Mouse (Mus musculus): ENCODE results near the gene Rps19bp1. TPM values are rescaled to one million over a fixed set of nuclear protein-coding genes. Genes with fewer than 3 reads are reported as not detected.
A peak's percentile ranks its signal among the peaks of the same experiment; 100 is the strongest.

The Rps19bp1 gene
- polyA plus RNA-seq, 1 experiment, result not detected

GRCm38 (mm10) chr15:80258240-80259170 lies 5.6 kb downstream of the Rps19bp1 start:
- Histone ChIP-seq H3K27ac (ENCODE audit: insufficient read depth, low read depth, low read length) (no peak overlapping the region), H3K4me1 (ENCODE audit: control insufficient read depth, insufficient read depth, low read length) (peaks cover 13% of the 10 kb centered on the region), H3K4me3 (ENCODE audit: insufficient read depth, low read depth, low read length) (no peak overlapping the region)
- WGBS, result 49% methylated on average over 11 of the region's 11 CpGs
- TF ChIP-seq CTCF (IDR thresholded peaks at IDR 0.05; ENCODE audit: insufficient read depth, low read depth, low read length) (no peak), POLR2A (IDR thresholded peaks at IDR 0.05; ENCODE audit: insufficient read depth, low read depth, low read length) (no peak)

- Histone ChIP-seq H3K27ac (ENCODE audit: insufficient read depth, low read depth, low read length) (no peak overlapping the region), H3K4me3 (ENCODE audit: insufficient read depth, low read depth, low read length) (no peak overlapping the region), H3K4me1 (ENCODE audit: control insufficient read depth, insufficient read depth, low read length) (peaks cover 7% of the 10 kb centered on the region)
- TF ChIP-seq CTCF (IDR thresholded peaks at IDR 0.05; ENCODE audit: insufficient read depth, low read depth, low read length) (no peak), POLR2A (IDR thresholded peaks at IDR 0.05; ENCODE audit: insufficient read depth, low read depth, low read length) (no peak)
- WGBS, result 14% methylated on average over 4 of the region's 4 CpGs
Observed at GRCm38 (mm10) chr15:80257602-80258239, 6.4 kb downstream of the Rps19bp1 start.

- Histone ChIP-seq H3K27ac (ENCODE audit: insufficient read depth, low read depth, low read length) (no peak overlapping the region), H3K4me1 (ENCODE audit: control insufficient read depth, insufficient read depth, low read length) (peaks cover 7% of the 10 kb centered on the region), H3K4me3 (ENCODE audit: insufficient read depth, low read depth, low read length) (peak overlapping the region; percentile 90)
- no peak for TF ChIP-seq POLR2A (IDR thresholded peaks at IDR 0.05; ENCODE audit: insufficient read depth, low read depth, low read length)
- TF ChIP-seq CTCF (IDR thresholded peaks at IDR 0.05; ENCODE audit: insufficient read depth, low read depth, low read length), result no peak
- WGBS, result 34% methylated on average over 12 of the region's 12 CpGs
Observed at GRCm38 (mm10) chr15:80256656-80257601, 7.2 kb downstream of the Rps19bp1 start.

DNA sequence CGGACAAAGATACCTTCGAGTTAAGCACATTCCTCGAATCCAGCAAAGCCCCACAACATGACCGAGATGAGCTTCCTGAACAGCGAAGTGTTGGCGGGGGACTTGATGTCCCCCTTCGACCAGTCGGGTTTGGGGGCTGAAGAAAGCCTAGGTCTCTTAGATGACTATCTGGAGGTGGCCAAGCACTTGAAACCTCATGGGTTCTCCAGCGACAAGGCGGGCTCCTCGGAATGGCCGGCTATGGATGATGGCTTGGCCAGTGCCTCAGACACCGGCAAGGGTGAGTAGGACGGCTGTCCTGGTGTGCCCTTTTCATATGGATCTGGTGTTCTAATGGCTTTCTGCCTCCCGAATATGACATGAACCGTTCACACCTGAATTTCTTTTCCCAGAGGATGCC lies 7.9 kb downstream of the Rps19bp1 start:
- TF ChIP-seq CTCF (IDR thresholded peaks at IDR 0.05; ENCODE audit: insufficient read depth, low read depth, low read length), result no peak
- TF ChIP-seq POLR2A (IDR thresholded peaks at IDR 0.05; ENCODE audit: insufficient read depth, low read depth, low read length), result no peak
- Histone ChIP-seq H3K4me3 (ENCODE audit: insufficient read depth, low read depth, low read length) (peak overlapping the region; percentile 90), H3K4me1 (ENCODE audit: control insufficient read depth, insufficient read depth, low read length) (peaks cover 7% of the 10 kb centered on the region), H3K27ac (ENCODE audit: insufficient read depth, low read depth, low read length) (peak overlapping the region; percentile 23; the same call in 1 of the 2 replicates)
- 2% methylated on average over 16 of the region's 16 CpGs for whole genome bisulfite sequencing

GRCm38 (mm10) chr15:80255646-80256121 lies 8.4 kb downstream of the Rps19bp1 start:
- TF ChIP-seq POLR2A (IDR thresholded peaks at IDR 0.05; ENCODE audit: insufficient read depth, low read depth, low read length) (no peak; the same call in 1 of the 2 replicates), CTCF (IDR thresholded peaks at IDR 0.05; ENCODE audit: insufficient read depth, low read depth, low read length) (no peak)
- Histone ChIP-seq H3K27ac (ENCODE audit: insufficient read depth, low read depth, low read length) (peak overlapping the region; percentile 100), H3K4me1 (ENCODE audit: control insufficient read depth, insufficient read depth, low read length) (peaks cover 11% of the 10 kb centered on the region), H3K4me3 (ENCODE audit: insufficient read depth, low read depth, low read length) (peak overlapping the region; percentile 90)
- under 1% methylated on average over 51 of the region's 51 CpGs for WGBS

DNA sequence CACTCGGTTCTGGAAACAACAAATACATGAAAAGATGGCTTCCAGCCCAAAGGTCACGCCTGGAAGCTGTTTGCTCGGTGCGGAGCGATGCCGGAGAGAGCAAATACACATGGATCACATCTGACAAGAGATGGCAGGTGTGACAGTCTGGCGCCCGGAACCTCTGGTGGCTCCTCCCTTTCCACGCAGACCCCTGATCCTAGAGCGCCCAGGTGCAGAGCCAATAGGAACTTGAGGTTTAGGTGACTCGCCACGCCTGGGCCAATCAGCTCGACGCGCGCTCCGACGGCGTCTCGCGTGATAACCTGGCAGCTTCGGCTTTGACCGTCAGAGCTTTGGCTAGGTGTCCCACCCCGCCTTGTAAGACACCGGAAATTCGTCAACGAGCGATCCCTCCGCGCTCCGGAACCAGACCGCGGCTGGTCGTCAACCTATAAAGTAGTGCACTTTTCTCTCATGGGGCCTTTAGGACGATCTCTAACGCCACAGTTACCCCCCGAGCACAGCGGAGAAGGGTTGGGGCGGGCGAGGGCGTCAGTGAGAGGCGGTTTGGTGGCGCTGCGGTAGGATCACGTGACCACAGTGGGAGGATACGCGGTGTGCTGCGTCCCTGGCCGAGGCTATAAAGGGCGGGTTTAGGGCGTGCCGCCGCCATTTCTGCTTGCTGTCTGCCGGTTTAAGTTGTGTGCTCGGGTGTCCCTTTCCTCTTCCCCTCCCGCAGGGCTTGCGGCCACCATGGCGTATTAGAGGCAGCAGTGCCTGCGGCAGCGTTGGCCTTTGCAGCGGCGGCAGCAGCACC lies 9.1 kb downstream of the Rps19bp1 start, which contains the start of gene Atf4:
Gene Atf4, plus strand, starts transcription at position 338 of the 799 bp plus-strand sequence.
- H3K27ac ChIP-seq (ENCODE audit: insufficient read depth, low read depth, low read length), result peak within 1 kb of the TSS; percentile 100
- TF ChIP-seq POLR2A (IDR thresholded peaks at IDR 0.05; ENCODE audit: insufficient read depth, low read depth, low read length) (peak; percentile 99), CTCF (IDR thresholded peaks at IDR 0.05; ENCODE audit: insufficient read depth, low read depth, low read length) (no peak)
- H3K4me1 ChIP-seq (ENCODE audit: control insufficient read depth, insufficient read depth, low read length), result peaks cover 17% of the 10 kb centered on the region
- H3K4me3 ChIP-seq (ENCODE audit: insufficient read depth, low read depth, low read length), result peak within 1 kb of the TSS; percentile 90
- under 1% methylated on average over 62 of the region's 62 CpGs for WGBS

GRCm38 (mm10) chr15:80254207-80254606 lies 9.9 kb downstream of the Rps19bp1 start:
- 28% methylated on average over 6 of the region's 6 CpGs for WGBS
- TF ChIP-seq CTCF (IDR thresholded peaks at IDR 0.05; ENCODE audit: insufficient read depth, low read depth, low read length) (no peak), POLR2A (IDR thresholded peaks at IDR 0.05; ENCODE audit: insufficient read depth, low read depth, low read length) (no peak)
- peak overlapping the region; percentile 97 for H3K27ac ChIP-seq (ENCODE audit: insufficient read depth, low read depth, low read length)
- H3K4me1 ChIP-seq (ENCODE audit: control insufficient read depth, insufficient read depth, low read length), result peaks cover 22% of the 10 kb centered on the region
- peak overlapping the region; percentile 90 for H3K4me3 ChIP-seq (ENCODE audit: insufficient read depth, low read depth, low read length)
